Mouse (Mus musculus) kidney, adult 9 months (tissue): ENCODE measurements around the gene Tango6.

ENCODE experiments used
- DNase-seq: peaks from one replicate; pipeline ENCODE4 v3.0.0; 2022

Gene Tango6

GRCm38 (mm10) chr8:106682971-106683668 lies at the start of gene Tango6:
TSS of gene Tango6 (plus strand) at chr8:106683068.
- peak; percentile 94 for DNase-seq

GRCm38 (mm10) chr8:106633361-106634158 lies 49.3 kb upstream of the Tango6 start:
- DNase-seq: peak; percentile 90

GRCm38 (mm10) chr8:106635284-106635683 lies 47.6 kb upstream of the Tango6 start:
- DNase-seq: no peak

GRCm38 (mm10) chr8:106637446-106637845 lies 45.4 kb upstream of the Tango6 start:
- DNase-seq: no peak

- peak; percentile 81 for DNase-seq
Observed at GRCm38 (mm10) chr8:106638768-106639295, 44.0 kb upstream of the Tango6 start.

- DNase-seq: no peak
Observed at GRCm38 (mm10) chr8:106640212-106640611, 42.7 kb upstream of the Tango6 start.

GRCm38 (mm10) chr8:106640921-106641320 lies 41.9 kb upstream of the Tango6 start:
- DNase-seq: no peak

GRCm38 (mm10) chr8:106642172-106642571 lies 40.7 kb upstream of the Tango6 start:
- no peak for DNase-seq

GRCm38 (mm10) chr8:106643100-106643499 lies 39.8 kb upstream of the Tango6 start:
- no peak for DNase-seq

GRCm38 (mm10) chr8:106644957-106645356 lies 37.9 kb upstream of the Tango6 start:
- DNase-seq: peak; percentile 53

- no peak for DNase-seq
Observed at GRCm38 (mm10) chr8:106646153-106646552, 36.7 kb upstream of the Tango6 start.

GRCm38 (mm10) chr8:106646731-106647130 lies 36.1 kb upstream of the Tango6 start:
- DNase-seq: no peak

GRCm38 (mm10) chr8:106647387-106647786 lies 35.5 kb upstream of the Tango6 start:
- peak; percentile 90 for DNase-seq

GRCm38 (mm10) chr8:106648421-106648820 lies 34.4 kb upstream of the Tango6 start:
- peak; percentile 56 for DNase-seq

- DNase-seq: no peak
Observed at GRCm38 (mm10) chr8:106651994-106652393, 30.9 kb upstream of the Tango6 start.

- DNase-seq: no peak
Observed at GRCm38 (mm10) chr8:106656046-106656445, 26.8 kb upstream of the Tango6 start.

GRCm38 (mm10) chr8:106672786-106673185 lies 10.1 kb upstream of the Tango6 start:
- DNase-seq: no peak

- DNase-seq: no peak
Observed at GRCm38 (mm10) chr8:106674318-106674717, 8.6 kb upstream of the Tango6 start.

GRCm38 (mm10) chr8:106674894-106675293 lies 8.0 kb upstream of the Tango6 start:
- no peak for DNase-seq

- no peak for DNase-seq
Observed at GRCm38 (mm10) chr8:106684387-106684786, 1.5 kb downstream of the Tango6 start.

GRCm38 (mm10) chr8:106687479-106687878 lies 4.6 kb downstream of the Tango6 start:
- peak; percentile 43 for DNase-seq

- DNase-seq: no peak
Observed at GRCm38 (mm10) chr8:106697748-106698248, 14.9 kb downstream of the Tango6 start.

GRCm38 (mm10) chr8:106699588-106699987 lies 16.7 kb downstream of the Tango6 start:
- peak; percentile 76 for DNase-seq

GRCm38 (mm10) chr8:106700131-106700530 lies 17.3 kb downstream of the Tango6 start:
- DNase-seq: peak; percentile 88
